Mouse (Mus musculus): ENCODE measurements around the gene Il12rb1. TPM values are rescaled to one million over a fixed set of nuclear protein-coding genes. Genes with fewer than 3 reads are reported as not detected.
"Not testable (repeated sequence)": the region's sequence is repeated elsewhere in the genome, so short reads cannot be mapped to it uniquely, and the experiment has no call there.

Gene Il12rb1
- total RNA-seq, 2 experiments from 2014 or later, result 0.67 to 0.87 TPM

DNA sequence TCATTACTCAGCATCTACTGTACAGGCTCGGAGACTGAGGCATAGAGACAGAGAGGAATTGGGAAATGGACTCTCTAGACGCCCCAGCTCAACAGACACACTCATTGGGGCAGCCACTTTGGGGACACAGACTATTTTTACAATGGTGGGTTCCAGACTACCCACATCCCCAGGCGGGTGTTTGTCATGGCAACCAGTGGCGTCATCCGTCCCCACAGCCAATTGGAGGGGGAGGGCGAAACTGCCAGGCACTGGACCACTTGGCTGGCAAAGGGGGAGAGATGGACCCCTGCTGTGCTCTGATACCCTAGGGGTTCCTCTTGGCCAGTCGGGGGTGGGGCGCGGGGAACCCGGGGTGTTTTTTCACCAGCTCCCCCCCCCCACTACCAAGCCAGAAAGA is 7.6 kb upstream of the Il12rb1 start:
- DNase-seq, result no peak

DNA sequence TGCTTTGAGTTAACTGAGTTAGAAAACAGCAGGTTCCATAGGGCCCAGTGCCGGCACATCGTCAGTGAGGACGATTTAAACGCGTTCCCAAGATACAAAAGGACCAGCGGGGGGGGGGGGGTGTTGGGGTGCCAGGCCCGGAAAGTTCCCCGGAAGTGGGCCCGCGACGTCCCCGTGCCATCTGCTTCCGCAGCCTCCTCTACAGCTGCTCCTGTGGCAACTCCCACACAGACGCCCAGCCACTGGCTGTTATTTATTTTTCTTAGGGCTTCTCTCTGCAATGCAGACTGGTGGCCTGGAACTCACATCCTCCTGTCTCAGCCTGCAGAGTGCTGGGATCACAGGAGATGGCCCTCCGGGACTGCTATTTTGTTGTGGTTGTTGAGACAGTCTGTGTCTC is 7.1 kb upstream of the Il12rb1 start:
- DNase-seq, result no peak

DNA sequence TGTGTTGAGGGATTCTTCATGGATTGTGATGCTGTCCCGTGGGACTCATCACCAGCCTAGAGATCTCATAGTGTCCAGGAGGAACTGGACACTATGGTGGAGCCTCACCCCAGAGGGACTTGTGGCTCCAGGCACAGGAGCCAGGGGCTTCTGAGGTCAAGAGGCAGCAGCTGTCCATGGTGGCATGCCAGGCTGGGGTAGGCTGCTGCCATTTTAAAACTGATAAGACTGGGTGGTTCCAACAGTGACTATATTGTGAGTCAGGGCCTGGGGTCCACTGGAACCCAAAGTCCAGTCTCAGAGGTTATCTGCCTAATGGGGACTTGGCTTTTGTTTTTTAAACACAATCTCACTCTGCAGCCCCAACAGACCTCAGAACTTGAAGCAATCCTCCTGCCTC is 6.4 kb upstream of the Il12rb1 start:
- DNase-seq, result no peak

DNA sequence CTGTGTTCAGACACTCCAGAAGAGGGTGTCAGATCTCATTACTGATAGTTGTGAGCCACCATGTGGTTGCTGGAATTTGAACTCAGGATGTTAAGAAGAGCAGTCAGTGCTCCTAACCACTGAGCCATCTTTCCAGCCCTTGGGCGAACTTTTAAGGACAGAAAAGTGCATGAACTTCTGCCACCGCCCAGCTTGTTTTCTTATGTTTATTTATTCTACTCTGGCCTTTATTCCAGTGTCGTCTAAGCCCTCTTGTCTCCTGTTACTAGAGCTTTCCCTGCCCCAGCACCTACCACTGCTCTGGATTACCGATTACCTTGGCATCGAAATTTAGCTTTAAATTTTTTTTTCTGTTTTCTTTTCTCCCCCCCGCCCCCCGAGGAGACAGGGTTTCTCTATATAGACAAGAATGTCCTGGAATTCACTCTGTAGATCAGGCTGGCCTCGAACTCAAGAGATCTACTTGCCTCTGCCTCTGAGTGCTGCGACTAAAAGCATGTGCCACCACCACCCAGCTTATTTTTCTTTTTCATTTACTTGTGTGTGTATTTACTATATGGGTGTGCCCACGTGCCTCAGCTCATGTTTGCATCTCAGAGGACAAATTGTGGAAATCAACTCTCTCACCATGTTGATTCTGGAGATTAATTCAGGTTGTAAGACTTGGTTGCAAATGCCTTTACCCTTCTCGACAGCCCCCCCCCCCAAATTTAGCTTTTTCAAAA is 5.3 kb upstream of the Il12rb1 start:
- no peak for DNase-seq

DNA sequence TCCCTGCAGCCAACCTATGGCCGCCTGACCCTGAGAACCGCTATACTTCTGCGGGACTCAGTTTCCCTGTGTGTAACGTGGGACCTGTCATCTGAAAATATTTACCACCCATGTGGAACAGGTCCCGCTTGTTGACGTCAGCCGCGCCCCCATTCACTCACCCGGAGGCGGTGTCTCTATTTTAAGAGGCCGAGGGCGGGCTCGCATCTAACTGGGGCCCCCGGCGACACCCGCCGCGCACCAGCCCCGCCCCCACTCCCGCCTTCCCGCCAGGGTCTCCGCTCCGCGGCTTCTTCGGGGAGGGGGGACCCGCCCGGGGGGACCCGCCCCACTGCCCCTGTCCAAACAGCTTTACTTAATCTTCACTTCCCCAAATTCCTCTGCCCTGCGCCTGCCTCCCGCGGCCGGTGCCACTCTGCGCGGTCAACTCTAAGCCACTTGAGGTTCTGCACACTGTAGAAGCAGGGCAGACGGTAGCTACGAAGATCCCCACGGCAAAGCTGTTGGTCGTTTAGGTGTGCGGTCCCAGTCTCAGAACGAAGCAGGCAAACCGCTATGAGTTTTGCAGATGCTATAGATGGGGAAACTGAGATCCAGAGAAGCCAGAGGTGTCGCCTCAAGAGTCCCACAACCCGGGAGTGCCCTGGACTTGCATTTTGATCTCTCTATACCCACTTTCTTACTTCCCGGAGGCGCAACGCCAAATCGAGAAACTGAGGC is 4.3 kb upstream of the Il12rb1 start:
- peak; percentile 46 for DNase-seq

DNA sequence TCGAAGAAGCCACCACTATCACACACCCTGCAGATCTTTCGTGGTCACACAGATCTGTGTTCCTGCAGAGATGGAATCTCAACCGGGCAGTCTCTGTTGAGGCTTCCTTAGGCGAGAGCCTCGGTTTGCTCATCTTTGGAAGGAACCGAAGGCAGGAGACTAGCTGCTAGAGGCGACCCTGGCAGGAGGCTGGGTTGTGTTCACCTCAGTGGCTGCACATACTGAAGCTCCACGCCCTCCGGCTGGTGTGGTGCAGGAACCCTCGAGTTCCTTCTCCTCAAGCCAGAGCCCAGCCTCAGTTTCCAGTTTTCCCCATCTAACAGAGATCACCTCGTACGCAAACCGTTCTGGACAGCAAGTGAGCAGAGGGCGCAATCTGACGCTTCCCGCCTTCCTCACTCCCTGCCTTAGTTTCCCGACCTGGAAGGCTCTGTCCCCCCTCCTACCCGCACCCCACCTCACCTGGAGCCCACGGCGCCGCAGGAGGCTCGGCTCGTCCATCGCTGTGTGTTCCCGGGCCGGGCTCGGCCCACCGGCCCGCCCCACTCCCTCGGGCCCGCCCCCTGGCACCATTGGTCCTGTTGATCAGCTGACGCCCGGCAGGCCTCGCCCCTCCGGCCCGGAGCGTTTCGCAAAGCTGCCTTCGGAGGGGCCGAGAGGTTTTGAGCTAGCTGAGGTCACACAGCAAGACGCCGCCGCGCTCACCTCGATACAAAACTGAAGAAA is 3.6 kb upstream of the Il12rb1 start, which contains the start of gene Mast3:
Mast3 (minus strand) TSS at position 574 of the 726 bp plus-strand sequence.
- DNase-seq, result peak; percentile 95

DNA sequence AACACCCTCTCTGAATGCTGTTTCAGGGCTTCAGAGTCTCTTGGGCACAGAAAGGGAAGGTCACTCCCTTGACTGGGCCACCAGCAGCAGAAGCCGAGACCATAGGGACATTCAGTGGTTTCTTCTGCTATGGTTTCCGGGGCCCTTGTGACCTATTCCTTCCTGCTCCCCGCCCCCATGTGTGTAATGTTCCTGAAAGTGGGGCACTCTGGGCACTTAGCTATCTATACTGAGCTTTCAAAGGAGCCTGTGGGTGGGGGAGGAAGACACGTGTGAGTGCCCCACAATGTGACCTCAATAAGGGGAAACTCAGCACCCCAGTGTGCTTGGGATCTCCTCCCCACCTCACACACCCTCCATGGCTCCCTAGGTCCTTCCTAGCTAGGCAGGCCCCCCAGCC is 1.7 kb upstream of the Il12rb1 start:
- DNase-seq, result no peak

DNA sequence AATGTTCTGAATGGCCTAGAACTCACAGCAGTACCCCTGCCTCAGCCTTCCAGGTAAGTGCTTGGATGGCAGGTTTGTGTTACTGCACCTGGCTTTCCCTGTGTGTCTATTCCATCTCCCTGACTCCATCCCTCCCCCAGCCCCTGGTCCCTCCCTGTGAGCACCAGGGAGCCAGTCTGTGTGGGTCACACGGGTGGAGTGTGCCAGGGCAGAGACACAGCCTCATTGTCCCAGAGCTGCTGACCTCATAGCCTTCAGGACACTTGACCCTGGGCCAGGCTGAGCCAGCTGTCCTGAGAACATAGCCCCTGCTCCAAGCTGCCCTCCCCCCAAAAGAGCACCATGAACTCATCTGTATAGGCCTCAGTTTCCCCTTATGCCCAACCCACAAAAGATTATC is 945 bp upstream of the Il12rb1 start:
- DNase-seq, result no peak

DNA sequence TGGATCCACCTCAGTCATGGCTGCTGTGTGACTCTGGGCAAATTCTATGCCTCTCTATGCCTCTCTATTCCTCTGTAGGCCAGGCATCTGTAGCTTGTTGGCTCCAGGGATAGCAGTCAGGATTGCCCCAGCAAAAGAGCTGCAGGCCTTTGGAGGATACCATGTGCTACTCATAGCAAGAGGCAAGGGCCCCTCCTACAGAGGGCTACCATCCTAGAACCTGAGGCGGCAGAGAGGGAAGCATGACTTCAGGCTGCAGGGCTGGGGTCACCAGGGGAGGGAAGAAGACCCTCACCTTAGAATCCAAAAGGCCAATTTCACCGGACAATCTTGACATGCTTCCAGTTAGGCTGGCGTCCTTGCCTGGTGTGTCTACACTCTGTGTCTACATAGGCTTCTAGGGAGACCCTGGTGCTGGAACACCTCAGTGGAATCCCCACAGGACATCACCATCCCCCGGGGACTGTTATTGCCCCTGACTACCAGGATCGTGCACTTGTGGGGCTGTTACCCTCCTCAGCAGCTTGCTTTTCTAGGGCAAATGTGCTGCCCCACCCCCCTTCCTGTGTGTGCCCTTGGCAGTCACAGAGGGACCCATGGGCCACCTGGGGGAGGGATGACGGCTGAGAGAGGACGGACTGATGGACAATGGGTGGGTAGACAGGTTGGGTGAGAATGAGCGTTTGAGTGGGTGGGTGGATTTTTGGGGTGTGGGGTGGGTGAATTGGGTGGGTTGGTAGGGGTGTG is 879 bp downstream of the Il12rb1 start:
- no peak for DNase-seq

DNA sequence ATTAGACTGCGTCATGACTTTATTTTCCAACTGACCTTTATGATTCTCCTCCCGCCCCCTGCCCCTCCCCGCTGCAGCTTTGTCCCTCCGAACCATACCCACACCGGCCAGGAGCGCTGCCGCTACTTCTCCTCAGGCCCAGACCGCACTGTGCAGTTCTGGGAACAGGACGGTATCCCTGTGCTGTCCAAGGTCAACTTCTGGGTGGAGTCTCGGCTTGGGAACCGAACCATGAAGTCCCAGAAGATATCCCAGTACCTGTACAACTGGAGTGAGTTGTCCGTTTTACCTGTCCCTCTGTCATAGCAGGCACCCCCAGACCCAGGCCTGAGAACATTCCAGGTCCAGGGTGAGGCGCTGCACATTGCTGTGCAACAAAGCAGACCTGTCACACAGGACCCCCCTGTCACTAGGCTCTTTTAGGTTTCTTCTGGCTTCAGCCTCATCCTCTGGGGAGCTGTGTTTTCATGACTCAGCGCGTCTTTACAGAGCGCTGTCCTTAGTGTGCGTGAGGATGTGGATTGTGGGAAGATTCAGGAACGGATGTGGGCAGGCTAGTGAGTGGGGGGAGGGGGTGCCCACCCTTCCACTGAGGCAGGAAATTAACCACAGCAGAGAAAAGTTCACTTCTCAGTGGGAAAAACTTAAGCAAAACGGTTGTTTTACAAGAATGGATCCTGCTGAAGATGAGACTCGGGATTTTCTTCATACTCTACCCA is 2.9 kb downstream of the Il12rb1 start:
- DNase-seq, result no peak

DNA sequence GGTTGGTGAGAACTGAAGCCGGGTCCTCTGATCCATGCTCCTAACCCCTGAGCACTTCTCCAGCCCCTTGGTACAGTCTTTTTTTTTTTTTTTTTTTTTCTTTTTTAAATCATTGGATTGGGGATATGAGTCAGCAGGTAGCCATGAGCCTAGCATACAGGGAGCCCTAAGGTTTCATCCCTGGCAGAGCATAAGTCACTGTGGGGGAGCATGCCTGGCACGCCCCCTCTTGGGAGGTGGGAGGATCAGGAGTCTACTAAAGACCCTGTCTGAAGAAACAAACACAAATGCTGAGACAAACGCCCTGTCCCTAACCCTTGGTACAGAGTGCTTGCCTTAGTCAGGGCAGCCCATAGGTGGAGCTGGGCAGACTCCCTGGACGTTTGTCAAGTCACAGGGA is 3.8 kb downstream of the Il12rb1 start:
- no peak for DNase-seq

DNA sequence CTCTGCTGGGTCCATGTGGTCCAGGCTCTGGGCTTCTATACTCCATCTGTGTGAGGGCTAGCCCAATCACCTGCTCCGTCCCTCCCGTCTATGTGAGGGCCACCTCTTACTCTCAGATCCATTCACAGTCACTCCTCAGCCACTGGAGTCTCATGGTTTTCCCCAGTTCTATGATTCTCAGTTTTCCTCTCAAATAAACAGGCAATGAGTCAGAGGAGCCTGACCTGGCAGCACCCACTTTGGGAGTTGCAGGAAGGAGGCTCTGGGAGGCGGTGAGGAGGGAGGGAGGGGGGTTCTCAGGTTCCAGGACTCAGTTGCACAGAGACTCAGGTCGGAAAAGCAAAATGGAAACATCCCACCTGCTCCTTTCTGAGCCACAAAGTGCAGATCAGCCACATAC is 4.6 kb downstream of the Il12rb1 start:
- DNase-seq, result no peak

DNA sequence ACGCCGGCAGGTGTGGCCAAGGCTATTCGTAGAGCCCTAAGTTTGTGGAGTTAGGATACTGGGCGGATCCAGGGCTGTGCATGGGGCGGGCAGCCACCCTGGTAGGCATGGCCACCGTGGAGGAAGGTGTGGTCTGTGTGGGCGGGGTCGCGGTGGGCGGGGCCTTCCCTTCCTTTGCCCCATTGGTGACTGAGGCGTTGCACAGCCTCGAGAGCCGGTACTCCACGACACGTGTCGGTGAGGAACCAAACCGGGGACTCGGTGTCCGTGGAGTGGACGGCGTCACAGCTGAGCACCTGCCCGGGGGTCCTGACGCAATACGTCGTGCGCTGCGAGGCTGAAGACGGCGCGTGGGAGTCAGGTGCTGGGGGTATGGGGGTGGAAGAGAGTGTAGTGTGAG is 8.4 kb downstream of the Il12rb1 start:
- DNase-seq, result peak; percentile 54

DNA sequence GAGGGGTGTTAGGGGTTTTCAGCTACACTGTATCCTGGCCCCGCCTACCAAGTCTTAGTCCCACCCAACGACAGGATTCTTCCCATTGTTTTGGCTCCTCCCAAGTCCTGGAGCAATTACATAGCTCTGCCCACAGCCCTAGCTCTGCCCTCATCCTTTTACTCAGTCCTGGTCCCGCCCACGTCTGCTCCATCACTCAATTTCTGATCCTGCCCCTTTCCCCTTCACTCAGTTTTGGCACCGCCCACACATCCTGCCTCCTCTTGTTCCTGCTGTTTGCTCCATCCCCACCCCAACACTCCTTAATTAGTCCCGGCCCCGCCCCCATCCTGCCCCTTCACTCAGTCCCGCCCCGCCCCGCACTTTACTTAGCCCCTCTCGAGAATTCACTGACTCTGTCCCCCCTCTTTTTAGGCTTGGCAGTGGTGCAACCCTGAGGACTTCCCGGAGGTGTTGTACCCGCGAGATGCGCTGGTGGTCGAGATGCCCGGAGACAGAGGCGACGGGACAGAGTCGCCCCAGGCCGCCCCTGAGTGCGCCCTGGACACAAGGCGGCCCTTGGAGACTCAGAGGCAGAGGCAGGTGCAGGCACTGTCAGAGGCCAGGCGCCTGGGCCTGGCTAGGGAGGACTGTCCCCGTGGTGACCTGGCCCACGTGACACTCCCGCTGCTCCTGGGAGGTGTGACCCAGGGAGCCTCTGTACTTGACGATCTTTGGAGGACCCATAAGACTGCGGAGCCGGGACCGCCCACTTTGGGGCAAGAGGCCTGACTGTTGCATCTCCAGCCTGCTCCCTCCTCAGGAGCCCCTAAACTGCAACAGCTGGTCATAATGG is 12.1 kb downstream of the Il12rb1 start:
- DNase-seq, result peak; percentile 56

DNA sequence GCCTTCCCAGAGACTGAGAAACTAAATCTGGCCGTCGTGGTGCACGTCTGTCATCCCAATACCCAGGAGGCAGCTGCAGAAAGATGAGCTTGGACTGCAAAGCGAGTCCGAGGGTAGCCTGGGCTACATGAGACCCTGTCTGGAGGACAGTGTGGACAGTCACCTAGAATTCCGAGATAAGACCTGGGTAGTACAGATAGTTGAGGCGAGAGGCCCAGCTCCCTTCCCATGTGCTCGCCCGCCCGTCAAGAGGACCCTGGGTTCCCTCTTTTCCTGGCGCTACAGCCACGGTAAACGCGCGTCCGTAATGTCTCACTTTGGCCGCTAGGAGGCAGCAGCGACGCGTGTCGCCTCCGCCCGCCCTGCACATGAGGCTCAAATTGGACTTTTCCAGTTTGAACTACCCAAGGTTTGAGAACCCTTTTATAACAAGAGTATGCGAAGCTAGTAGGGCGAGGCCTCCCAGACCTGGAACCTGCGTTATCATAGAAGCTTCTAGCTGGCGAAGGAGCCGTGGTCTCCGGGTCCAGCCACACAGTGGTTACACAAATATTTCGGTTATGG is 13.2 kb downstream of the Il12rb1 start:
- DNase-seq, result peak; percentile 81

DNA sequence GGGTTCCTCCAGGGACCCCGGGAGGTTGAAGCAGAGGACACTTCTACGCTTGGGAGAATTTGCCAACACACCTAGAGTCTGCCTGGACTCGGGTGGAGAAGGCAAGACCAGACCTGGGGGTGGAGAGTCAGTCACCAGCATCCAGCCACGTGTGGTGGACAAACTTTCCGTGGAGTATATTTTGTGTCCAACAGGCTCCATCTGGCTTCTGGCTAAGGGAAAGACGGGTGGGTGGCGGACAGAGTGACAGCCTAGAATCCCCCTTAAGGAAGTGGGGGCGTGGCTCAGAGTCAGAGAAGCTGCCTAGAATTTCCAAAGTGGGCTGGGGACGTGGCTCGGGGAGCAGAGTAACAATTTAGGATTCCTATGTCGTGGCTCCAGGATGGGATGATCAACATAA is 13.7 kb downstream of the Il12rb1 start:
- DNase-seq, result no peak

DNA sequence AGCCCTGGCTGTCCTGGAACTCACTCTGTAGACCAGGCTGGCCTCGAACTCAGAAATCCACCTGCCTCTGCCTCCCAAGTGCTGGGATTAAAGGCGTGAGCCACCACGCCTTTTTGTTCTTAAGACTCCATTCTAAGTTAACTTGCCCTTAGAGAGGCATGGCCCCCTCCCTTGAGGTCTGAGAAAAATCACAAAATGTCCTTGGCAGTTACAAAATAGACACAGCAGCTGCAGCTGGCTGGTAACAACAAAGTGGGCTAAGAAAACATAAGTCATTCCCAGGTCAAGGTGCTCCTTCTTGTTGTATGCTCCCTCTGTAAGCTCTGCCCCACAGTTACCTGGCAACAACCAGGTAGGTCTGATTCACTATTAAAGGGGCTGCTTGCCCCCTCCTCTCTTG is 14.3 kb downstream of the Il12rb1 start:
- not testable (repeated sequence) for DNase-seq

DNA sequence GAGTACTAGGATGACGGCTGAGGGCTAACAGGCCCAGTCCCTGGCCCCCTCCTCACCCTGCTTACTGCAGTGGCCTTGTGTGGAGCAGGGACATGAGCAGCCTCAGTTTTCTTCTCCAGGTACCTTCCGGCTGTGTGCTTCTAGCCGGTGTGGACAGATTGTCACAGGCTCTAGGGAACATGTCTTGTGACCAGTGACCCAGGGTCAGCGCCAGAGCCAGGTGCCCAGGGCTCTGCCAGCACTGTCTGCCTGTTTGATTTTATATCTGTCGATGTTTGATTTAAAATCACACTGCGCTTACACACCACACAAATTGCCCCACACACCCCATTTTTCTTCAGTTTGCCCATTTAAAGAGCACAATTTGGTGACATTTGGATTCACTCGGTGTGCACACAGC is 15.6 kb downstream of the Il12rb1 start:
- no peak for DNase-seq

DNA sequence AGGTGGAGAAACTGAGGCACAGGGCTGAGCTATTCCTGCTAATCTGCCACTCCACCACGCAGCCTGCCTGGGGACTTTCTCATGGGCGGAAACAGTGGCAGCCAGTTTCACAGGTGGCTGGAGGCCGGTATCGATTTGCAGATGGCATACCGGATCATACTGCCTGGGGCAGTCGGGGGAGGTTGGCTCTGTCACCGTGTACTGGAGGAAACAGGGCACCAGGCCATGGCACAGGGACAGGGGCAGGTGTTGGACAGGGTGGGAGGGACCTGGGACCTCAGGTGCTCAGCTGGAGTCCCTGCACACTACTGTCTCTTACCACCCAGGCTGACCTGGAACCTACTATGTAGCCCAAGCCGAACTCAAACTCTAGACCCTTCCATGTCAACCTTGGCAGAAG is 17.6 kb downstream of the Il12rb1 start:
- no peak for DNase-seq

DNA sequence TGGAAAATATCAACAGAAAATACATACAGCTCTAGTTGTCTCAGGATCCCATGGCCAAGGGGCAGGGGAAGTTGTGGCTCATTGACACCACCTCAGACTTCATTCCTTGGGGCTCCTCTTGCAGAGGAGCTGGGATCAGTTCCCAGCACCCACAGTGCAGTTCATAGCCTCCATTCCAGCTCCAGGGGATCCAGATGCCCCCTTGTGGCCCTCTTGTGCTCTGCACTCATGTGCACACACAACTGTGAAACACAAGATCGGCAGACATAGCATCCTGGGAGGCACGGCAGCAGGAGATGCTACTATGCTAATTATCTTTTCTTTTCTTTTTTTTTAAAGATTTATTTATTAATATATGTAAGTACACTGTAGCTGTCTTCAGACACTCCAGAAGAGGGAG is 18.8 kb downstream of the Il12rb1 start:
- no peak for DNase-seq

DNA sequence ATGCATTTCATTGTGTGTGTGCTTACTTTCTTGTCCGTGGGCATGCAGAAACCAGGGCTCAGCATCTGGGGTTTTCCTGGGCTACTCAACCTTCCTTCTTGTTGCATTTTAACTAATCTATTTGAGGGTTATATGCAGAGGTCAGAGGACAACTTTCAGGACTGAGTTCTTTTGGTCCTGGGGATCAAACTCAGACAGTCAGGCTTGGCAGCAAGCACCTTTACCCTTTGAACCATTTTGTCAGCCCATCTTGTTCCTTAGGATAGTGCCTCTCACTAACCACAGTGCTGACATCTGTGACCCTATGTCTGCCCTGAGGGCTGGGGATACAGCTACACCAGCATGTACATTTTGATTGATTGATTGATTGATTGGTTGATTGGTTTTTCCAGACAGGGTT is 19.5 kb downstream of the Il12rb1 start:
- no peak for DNase-seq

Measured in adrenal gland, postnatal 10 days (tissue).